Mouse (Mus musculus) heart, adult 2 months (tissue): ENCODE data around the gene Rnase2b.

Source experiments
- CTCF ChIP-seq: fragments of 200-600 bp; IDR thresholded peaks from 2 replicates; pipeline ENCODE4 v1.8.1; 2022; ENCODE audit warnings: antibody characterized with exemption, mild to moderate bottlenecking, moderate library complexity
- EP300 ChIP-seq: fragments of 200-500 bp; IDR thresholded peaks from 2 replicates; pipeline ENCODE4 v1.6.1; 2011; ENCODE audit warnings: low read depth, low read length, control low read depth; ENCODE audit not compliant: insufficient read depth
- POLR2A ChIP-seq: fragments of 200-500 bp; IDR thresholded peaks from 2 replicates; pipeline ENCODE4 v1.6.1; 2011; ENCODE audit warnings: mild to moderate bottlenecking, low read depth, low read length, control low read depth; ENCODE audit not compliant: insufficient read depth

DNA sequence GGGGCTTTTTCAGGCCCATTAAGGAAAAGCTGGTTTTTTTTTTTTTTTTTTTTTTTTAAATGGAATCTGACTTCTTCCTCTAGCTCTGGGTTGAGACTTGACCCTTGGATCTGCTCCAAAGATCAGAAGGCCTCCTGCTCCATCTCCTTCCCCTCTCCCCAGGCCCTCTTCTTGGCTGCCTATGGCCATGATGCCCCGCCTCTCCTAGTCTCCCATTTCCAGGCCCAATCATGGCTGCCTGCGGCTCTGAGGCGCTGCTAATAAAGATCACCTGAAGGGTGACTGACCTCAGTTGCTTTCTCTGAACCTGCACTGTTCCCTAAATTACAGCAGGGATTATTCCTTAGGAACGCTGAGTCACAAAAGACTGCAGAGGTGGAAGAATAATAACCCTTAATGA, 11.8 kb downstream of the Rnase2b start:
- TF ChIP-seq POLR2A (no peak), CTCF (no peak), EP300 (no peak)
